Mouse (Mus musculus) heart, adult 9 months (tissue): ENCODE measurements around the gene Gtsf2.

Source experiments
- DNase-seq, 2 experiments: peaks; one replicate each; pipeline ENCODE4 v3.0.0; 2022; ENCODE audit warnings: low spot score in 2 of 2

Gtsf2 gene

GRCm38 (mm10) chr15:103393577-103393976, 54.7 kb downstream of the Gtsf2 start:
- DNase-seq, result no peak
